Mouse (Mus musculus) MEL (cell line): Measurements from ENCODE around the gene Sc5d.

Source experiments
- CTCF ChIP-seq, 3 experiments: IDR thresholded peaks in 2 of 3; conservative IDR thresholded peaks in 1 of 3; 2 replicates each; pipeline ENCODE4 v1.5.1; 2011 to 2012; ENCODE audit warnings: low read length in 3 of 3, low read depth in 2 of 3, mild to moderate bottlenecking in 2 of 3, improper control_type of control experiment in 1 of 3, inconsistent platforms in 1 of 3, mixed read lengths in 1 of 3, moderate library complexity in 1 of 3; ENCODE audit not compliant: control insufficient read depth in 1 of 3, insufficient read depth in 1 of 3, poor library complexity in 1 of 3, severe bottlenecking in 1 of 3
- MAX ChIP-seq: IDR thresholded peaks from 2 replicates; pipeline ENCODE4 v1.6.1; 2011; ENCODE audit warnings: low read length, improper control_type of control experiment
- POLR2A ChIP-seq, 2 experiments: IDR thresholded peaks; 2 replicates each; pipeline ENCODE4 v1.6.1; 2011 to 2012; ENCODE audit warnings: low read length in 2 of 2, mild to moderate bottlenecking in 2 of 2, control low read depth in 1 of 2, improper control_type of control experiment in 1 of 2, low read depth in 1 of 2, moderate library complexity in 1 of 2; ENCODE audit not compliant: control insufficient read depth in 1 of 2, insufficient read depth in 1 of 2, poor library complexity in 1 of 2
- USF1 ChIP-seq: IDR thresholded peaks from 2 replicates; pipeline ENCODE4 v1.6.1; 2014; ENCODE audit warnings: low read depth, mild to moderate bottlenecking, inconsistent platforms, low read length, improper control_type of control experiment, moderate library complexity
- ZC3H11A ChIP-seq: IDR thresholded peaks from 2 replicates; pipeline ENCODE4 v1.6.1; 2012; ENCODE audit warnings: low read depth, mild to moderate bottlenecking, inconsistent platforms, low read length, improper control_type of control experiment

- no peak for TF ChIP-seq USF1
- no peak for TF ChIP-seq MAX
- TF ChIP-seq ZC3H11A: no peak
- TF ChIP-seq POLR2A (IDR thresholded peaks at IDR 0.05; ENCODE audit: control insufficient read depth in 1 of 2, insufficient read depth in 1 of 2, low read depth in 1 of 2, low read length in 2 of 2, poor library complexity in 1 of 2): no peak
- no peak for TF ChIP-seq CTCF (IDR thresholded peaks at IDR 0.05 in 2 of 3, conservative IDR thresholded peaks at IDR 0.05 in 1 of 3; ENCODE audit: control insufficient read depth in 1 of 3, insufficient read depth in 1 of 3, low read depth in 2 of 3, low read length in 3 of 3, poor library complexity in 1 of 3, severe bottlenecking in 1 of 3)
Observed at GRCm38 (mm10) chr9:42229465-42230110, 34.5 kb downstream of the Sc5d start.
